Mouse (Mus musculus): ENCODE data around the gene Gm11084. TPM values are rescaled to one million over a fixed set of nuclear protein-coding genes. Genes with fewer than 3 reads are reported as not detected.
A peak's percentile ranks its signal among the peaks of the same experiment; 100 is the strongest.
"Not testable (repeated sequence)": the region's sequence is repeated elsewhere in the genome, so short reads cannot be mapped to it uniquely, and the experiment has no call there.

The Gm11084 gene
- total RNA-seq, 2 experiments from 2014 or later, result not detected

DNA sequence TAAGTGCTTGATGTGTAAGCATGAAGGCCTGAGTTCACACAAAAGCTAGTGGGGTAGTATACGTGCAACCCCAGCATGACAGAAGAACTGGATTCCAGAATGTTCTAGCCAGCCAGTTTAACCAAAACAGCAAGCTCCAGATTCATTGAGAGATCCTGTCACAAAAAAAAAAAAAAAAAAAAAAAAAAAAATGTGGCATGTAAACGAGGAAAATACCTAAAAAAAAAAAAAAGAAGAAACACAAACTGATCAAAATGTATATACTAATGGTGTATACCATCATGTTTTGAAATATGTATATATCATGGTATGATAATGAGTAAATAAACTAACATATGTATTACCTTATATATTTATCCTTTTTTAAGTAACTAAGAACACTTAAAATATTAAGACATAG, 7.6 kb upstream of the Gm11084 start:
- DNase-seq, result no peak

DNA sequence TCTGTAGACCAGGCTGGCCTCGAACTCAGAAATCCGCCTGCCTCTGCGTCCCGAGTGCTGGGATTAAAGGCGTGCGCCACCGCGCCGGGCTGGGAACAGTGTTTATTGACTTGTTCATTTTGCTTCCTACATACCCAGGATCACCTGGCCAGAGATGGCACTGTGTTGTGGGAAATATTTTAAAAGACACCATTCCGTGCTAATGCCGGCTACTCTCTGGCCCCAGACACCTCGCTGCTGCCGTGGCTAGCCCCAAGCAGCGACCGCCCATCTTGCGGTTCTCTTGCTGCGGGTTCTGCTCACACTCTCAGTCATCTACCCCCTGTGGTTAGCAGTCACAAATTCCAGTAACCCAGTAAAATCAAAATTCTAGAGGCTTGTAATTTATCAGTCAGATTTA, 6.0 kb upstream of the Gm11084 start:
- DNase-seq, result no peak

DNA sequence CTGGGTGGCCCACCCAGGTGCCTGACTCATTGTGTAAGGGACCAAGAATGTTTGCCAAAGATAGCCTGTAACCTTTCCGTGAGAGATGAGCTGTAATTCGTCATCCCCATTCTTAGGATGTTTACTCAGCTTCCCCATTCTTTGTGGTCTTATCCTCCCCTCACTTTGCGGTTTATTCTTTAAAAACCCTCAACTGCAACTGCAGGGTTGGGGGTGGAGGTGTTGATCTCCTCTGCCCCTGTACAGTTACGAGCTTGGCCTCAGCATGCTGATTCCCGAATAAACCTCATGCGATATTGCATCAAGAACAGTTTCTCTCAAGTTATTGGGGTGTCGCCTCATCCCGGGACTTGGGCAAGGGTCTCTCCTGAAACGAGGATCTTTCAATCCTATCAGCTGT, 2.4 kb upstream of the Gm11084 start:
- DNase-seq, result not testable (repeated sequence)

GRCm38 (mm10) chr2:72985516-72985915, 1.0 kb downstream of the Gm11084 start:
- DNase-seq, result no peak

DNA sequence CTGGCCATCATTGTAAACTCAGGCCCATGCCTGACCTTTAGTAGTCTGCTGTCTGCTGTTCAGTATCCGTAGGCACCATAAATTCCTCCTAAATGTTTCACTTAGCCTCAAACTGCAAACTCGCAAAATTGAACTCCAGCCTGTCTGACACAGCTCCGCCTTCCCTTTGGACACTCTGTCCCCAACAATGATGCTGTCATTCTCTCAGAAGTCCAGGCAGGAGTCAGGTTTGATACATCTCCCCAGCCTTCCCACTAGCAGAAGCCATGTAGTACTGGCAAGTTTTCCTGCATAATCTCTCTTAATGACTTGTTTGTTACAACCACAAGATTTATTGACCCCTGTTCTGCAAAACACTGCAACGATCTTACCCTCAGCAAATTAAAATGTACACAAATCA, 1.7 kb downstream of the Gm11084 start:
- no peak for DNase-seq

DNA sequence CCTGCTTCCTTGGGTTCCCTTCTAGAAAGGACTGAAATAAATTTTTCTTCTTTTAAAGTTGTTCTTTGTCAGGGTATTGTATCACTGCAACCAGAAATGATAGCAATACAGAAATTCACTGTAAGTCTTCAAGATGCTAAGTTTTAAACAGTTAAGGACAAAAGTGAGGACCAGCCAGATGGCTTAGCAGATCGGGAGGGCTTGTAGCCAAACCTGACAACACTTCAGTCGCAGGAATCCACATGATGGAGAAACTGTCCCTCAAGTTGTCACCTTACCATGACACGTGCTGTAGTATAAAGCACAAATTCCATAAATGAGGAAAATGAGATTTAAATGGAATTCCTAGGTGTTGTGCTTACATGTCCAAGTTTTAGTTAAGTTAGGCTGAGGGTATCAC, 3.3 kb downstream of the Gm11084 start:
- DNase-seq, result no peak

GRCm38 (mm10) chr2:72982110-72982785, 4.3 kb downstream of the Gm11084 start:
- DNase-seq, result peak; percentile 1

DNA sequence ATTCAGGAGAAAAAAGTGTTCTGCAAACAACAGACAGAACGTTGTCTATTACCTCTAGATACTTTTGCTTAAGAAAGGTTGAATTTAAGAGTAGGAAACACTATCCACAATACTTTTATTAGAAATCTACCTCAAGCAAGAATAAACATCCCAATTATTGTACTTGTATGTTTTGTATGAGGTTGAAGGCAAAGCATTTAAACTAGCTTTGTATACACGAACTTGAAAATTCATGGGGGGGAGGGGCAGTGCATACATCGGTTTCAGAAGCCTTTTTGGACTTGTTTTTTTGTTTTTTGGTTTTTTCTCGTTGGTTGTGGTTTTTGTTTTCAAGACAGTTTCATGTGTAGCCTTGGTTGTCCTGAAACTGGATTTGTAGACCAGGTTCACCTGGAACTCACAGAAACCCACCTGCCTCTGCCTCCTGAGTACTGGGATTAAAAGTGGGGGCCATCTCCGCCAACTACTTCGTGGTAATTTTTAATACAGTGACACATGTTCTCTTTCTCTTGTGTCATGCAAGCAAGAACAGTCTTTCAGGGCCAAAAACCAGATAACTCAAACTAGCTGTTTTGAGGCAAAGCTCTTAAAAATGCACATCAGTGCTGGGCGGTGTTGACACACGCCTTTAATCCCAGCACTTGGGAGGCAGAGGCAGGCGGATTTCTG, 4.9 kb downstream of the Gm11084 start:
- DNase-seq, result peak; percentile 5

GRCm38 (mm10) chr2:72981075-72981420, 5.5 kb downstream of the Gm11084 start:
- no peak for DNase-seq

DNA sequence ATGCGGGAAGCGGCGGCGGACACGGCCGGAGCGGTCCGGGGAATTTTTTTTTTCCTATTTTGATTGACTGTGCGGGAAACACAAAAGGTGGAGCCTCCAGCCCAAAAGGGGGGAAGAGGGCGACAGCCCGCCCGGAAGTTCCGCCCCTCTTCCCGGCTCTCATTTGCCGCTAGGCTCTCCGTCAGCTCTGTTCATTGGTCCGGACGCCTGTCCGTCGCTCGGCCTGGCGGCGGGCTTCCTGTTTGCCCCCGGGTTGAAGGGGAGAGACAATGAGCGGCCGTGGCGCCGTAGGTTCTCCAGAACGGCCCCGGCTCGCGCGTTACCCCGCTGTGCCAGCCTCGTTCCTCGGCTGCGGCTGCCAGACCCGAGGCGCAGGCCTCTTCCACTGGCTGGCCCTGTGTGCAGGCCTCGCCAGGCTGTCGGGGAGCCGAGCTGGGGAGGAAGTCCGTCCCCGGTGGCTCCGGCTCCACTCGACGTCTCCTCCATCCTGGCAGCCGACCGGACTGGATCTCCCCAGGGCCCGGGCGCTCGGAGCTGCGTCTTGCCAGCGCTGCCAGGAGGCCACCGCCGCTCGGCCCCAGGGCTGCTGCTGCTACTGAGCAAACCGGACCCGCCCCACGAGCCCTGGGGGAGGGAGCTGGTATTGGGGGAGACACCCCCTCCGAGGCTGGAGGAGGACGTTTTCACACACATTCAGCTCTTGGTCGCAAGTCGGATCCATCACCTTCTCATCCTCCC, 6.0 kb downstream of the Gm11084 start, which contains the start of gene Sp3:
TSS of gene Sp3 (minus strand) at position 110 of the 738 bp plus-strand sequence.
- peak; percentile 98 for DNase-seq

DNA sequence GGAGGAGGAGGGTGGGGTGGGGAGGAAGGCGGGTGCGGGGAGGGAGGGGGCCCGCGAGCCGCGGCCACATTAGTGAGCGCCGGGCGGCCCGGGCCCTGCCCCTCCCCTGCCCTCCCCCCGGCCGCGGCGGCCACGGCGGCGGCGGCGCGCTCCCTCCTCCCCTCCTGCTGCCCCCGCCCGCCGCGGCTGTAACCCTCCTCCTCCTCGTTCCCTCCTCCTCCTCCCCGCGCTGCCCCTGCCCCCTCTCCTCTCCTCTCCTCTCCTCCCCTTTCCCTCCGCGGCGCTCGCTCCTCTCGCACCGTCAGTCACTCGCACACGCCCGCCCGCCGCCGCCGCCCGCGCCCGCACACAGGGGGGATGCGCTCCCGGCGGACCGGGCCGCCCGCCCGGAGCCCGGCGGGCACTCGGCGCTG, 6.9 kb downstream of the Gm11084 start:
- DNase-seq, result peak; percentile 92

GRCm38 (mm10) chr2:72978901-72979658, 7.4 kb downstream of the Gm11084 start:
- DNase-seq, result peak; percentile 89

DNA sequence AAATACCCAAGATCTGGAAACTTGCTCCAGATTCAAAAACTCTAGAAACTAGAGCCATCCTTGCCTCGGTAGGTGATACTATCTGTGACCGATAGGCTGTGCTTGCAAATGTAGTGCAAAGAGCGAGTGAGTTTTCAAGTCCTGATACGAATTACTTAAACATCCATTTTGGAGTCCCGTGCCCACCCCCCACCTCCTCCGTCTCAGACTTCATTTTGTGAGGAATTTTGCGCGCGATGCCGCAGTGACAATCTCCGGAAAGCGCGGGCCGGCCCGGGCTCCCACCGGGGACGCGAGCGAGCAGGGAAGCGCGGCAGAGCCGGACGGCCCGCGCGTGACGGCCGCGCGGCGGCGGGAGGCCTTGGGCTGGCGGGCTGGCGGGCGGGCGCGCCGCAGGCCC, 8.0 kb downstream of the Gm11084 start:
- peak; percentile 67 for DNase-seq

GRCm38 (mm10) chr2:72977272-72977671, 9.2 kb downstream of the Gm11084 start:
- DNase-seq, result peak; percentile 3

GRCm38 (mm10) chr2:72976036-72976435, 10.5 kb downstream of the Gm11084 start:
- peak; percentile 4 for DNase-seq

GRCm38 (mm10) chr2:72970831-72971230, 15.7 kb downstream of the Gm11084 start:
- no peak for DNase-seq

- no peak for DNase-seq
These were observed 16.2 kb downstream of the Gm11084 start for GRCm38 (mm10) chr2:72970302-72970701.

DNA sequence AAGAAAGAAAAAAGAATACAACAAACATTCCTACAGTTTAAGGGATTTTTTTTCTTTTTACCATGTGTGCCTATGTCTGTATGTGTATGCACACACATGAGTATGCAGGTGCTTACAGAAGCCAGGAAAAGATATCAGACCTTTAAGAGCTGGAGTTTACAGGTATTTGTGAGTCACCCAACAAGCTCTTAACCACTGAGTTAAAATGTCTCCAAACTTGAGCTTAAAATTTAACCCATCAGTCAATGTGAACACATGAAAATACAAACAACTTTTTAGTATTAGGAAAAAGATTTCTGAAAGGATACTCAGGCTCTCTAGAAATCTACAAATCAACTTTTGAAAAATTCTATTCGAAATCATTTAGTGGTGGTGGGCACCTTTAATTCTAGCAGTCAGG, 18.0 kb downstream of the Gm11084 start:
- DNase-seq, result no peak

DNA sequence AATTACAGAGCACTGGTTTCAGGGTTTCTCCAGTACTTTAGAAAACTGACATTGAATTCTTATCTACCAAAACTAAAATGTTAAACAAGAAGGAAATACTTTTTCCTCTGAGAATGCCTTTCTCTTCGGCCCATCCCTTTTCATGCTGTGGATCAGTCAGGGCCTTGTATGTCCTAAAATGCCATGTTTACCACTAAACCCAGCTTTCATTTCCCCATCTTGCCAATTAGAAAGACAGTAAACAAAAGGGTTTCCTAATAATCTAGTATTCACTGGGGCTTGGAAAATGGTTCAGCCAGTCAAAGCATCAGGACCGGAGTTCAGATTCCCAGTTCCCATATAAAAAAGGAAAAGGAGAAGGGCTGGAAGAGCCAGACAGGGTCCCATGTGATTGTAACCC, 21.1 kb downstream of the Gm11084 start:
- no peak for DNase-seq

DNA sequence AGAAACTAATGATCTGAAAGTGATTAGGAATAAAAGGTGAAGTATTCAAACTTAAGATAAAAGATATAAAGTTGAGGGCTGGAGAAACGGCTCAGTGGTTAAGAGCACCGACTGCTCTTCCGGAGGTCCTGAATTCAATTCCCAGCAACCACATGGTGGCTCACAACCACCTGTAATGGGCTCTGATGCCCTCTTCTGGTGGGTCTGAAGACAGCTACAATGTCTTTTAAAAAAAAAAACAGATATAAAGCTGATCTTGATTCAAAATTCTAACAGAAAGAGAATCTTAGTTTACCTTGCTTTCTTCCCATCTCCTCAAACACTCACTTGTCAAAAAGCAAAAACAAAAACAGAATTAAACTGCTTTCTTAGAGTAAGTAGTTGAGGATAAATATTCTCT, 30.1 kb downstream of the Gm11084 start:
- DNase-seq, result no peak

DNA sequence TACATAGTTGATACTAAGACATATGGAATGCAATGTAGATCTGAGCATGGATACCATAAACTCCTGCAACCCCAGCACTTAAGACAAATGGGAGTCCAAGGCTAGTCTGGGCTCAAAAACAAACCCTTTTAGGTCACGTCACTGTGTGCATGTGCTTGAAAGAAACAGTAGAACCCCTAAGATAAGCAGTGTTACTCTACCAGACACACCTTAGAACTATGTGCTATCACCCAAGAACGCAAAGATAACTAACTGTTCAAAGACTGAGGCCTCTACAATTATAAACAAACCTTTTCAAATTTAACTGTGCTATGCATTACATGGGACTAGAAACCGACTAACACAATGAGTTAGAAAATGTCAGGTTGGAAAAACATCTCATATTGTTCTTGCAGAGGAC, 33.5 kb downstream of the Gm11084 start:
- no peak for DNase-seq

DNA sequence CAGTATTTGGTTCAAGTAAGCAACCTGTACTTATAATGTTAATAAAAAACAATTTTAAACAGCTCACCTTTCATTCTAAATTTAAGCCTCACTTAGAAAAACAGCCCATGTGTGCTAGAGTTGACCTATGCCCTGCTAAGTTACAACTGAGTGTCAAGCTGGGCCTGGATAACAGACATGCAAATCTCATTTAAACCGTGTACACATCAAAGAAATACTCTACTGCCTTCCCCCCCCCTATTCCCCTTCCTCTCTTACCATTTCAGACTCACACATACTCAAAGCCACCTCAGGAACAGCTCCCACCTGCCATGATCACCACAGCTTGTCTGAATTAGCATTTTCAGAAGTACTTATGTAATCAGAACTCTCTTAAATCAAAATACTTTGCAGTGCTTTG, 50.6 kb downstream of the Gm11084 start:
- no peak for DNase-seq

- no peak for DNase-seq
These were observed 54.3 kb downstream of the Gm11084 start for GRCm38 (mm10) chr2:72932186-72932585.

Data from heart, postnatal 4 days (tissue).